Mouse (Mus musculus) neural tube, embryonic 11.5 days (tissue): ENCODE data around the gene Msmo1. TPM values are rescaled to one million over a fixed set of nuclear protein-coding genes. Genes with fewer than 3 reads are reported as not detected.
A peak's percentile ranks its signal among the peaks of the same experiment; 100 is the strongest.

Experiments used
- ATAC-seq: fragments of 200-750 bp; cut with Nextera tagmentation; 2 replicates; pipeline ENCODE4 v1.8.0; 2017; ENCODE audit warnings: moderate number of reproducible peaks, mild to moderate bottlenecking, moderate TSS enrichment, moderate library complexity; ENCODE audit not compliant: insufficient read depth, low FRiP score, low TSS enrichment
- DNase-seq: peaks from one replicate; pipeline ENCODE4 v3.0.0-alpha.2; 2015; ENCODE audit warnings: low spot score
- H3K27ac ChIP-seq: fragments of 300-500 bp; sonication (generic); 2 replicates; pipeline ENCODE4 v1.5.1; 2014; ENCODE audit warnings: low read depth, mild to moderate bottlenecking, low read length
- H3K27me3 ChIP-seq: fragments of 300-500 bp; sonication (generic); 2 replicates; pipeline ENCODE4 v1.6.1; 2014; ENCODE audit warnings: mild to moderate bottlenecking, low read length, mixed read lengths; ENCODE audit not compliant: control insufficient read depth, insufficient read depth
- H3K36me3 ChIP-seq: fragments of 300-500 bp; sonication (generic); 2 replicates; pipeline ENCODE4 v1.6.1; 2014; ENCODE audit warnings: mild to moderate bottlenecking, low read length, moderate library complexity, mixed read lengths; ENCODE audit not compliant: control insufficient read depth, insufficient read depth
- H3K4me1 ChIP-seq: fragments of 300-500 bp; sonication (generic); 2 replicates; pipeline ENCODE4 v1.6.1; 2014; ENCODE audit warnings: low read length, mixed read lengths; ENCODE audit not compliant: control insufficient read depth, insufficient read depth
- H3K4me2 ChIP-seq: fragments of 300-500 bp; sonication (generic); 2 replicates; pipeline ENCODE4 v1.6.1; 2014; ENCODE audit warnings: low read depth, mild to moderate bottlenecking, moderate library complexity
- H3K4me3 ChIP-seq: fragments of 300-500 bp; sonication (generic); 2 replicates; pipeline ENCODE4 v1.5.1; 2014; ENCODE audit warnings: low read depth, low read length
- H3K9ac ChIP-seq: fragments of 300-500 bp; sonication (generic); 2 replicates; pipeline ENCODE4 v1.6.1; 2014; ENCODE audit warnings: mild to moderate bottlenecking, low read length
- H3K9me3 ChIP-seq: fragments of 300-500 bp; sonication (generic); 2 replicates; pipeline ENCODE4 v1.6.1; 2016; ENCODE audit warnings: low read length; ENCODE audit not compliant: control insufficient read depth
- WGBS: fragments of 180-500 bp; shearing (Covaris S2); extraction: QIAGEN DNeasy Blood & Tissue Kit; methylation state at CpG from one replicate; pipeline ENCODE4 v1.1.7; 2014; 5-methylcytosine and 5-hydroxymethylcytosine counted together
- polyA plus RNA-seq: library from polyadenylated mRNA; unstranded; fragments of >200 nt; fragmentation: Nextera tagmentation; extraction: Ambion mirVana; gene quantifications from 2 replicates; pipeline ENCODE4 v1.2.1, GENCODE M21; 2014

Msmo1 gene
- 186 and 195 TPM in 2 replicates for polyA plus RNA-seq

DNA sequence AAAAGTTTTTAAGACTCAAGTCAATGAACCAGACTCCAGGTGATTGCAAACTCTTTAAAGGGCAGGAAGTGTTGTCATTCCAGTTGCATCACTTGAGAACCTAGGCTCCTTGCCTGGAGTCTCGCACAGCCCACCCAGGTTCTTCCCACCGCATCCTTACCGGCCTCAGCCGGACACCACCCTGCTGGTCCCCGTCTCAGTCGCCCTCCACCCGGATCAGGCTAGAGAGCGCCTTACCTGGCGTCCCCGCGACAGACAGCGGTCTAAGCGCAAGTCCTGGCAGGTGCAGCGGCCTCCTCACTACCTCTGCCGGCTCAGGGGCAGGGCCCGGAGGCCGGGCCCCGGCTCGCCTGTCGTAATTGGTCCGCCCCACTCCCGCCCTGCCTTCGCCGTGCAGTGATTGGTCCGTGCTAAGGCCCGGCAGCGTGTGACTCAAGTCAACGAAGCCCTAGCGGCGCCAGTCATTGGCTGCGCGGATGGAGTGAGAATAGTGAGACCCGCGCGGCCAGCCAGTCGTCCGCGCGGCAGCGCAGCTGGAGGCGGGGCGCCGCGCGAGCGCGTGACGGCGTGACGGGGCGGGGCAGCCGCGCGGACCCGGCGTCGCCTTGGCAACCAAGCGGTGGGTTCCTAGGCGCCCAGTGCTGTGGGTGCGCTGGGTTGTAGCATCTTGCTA is at the start of gene Msmo1:
Gene Msmo1 (minus strand): TSS at position 522 of the 673 bp plus-strand sequence.
- peaks cover 7% of the 10 kb centered on the region; the same call in 1 of the 2 replicates for H3K4me1 ChIP-seq
- peak within 1 kb of the TSS; percentile 68 for H3K4me3 ChIP-seq
- peak within 1 kb of the TSS; percentile 43 for H3K9ac ChIP-seq
- DNase-seq, result peak; percentile 98
- no peak within 1 kb of the TSS for H3K27ac ChIP-seq
- ATAC-seq, result peak; percentile 100
- no peaks in the 10 kb centered on the region for H3K9me3 ChIP-seq
- H3K4me2 ChIP-seq, result peak within 1 kb of the TSS; percentile 59
- H3K27me3 ChIP-seq, result no peaks in the 10 kb centered on the region
- under 1% methylated on average over 56 of the region's 60 CpGs for WGBS
- H3K36me3 ChIP-seq, result no peaks in the 10 kb centered on the region; the same call in 1 of the 2 replicates

DNA sequence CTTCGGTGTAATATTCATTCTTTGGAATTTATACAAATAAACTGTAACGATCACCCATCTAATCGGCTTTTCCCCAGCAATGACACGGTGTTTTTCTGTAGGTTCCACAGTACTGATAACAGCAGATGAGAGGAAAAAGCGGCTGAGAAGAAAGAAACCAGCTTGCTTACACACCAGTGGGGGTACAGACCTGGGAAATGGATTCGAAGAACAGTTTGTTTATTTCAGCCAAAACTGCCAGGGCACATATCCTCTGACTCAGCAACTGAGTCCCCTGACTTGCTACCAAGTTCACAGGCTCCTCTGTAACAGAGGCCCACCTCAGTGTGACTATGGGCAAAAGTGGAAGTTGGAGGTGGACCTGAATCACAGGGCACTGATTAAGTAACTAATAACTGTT is 48.4 kb upstream of the Msmo1 start:
- no peak overlapping the region for H3K4me2 ChIP-seq
- no peak overlapping the region for H3K9ac ChIP-seq
- H3K9me3 ChIP-seq, result no peaks in the 10 kb centered on the region
- no peak overlapping the region for H3K27ac ChIP-seq
- 95% methylated on average over 6 of the region's 6 CpGs for WGBS
- DNase-seq, result no peak
- H3K27me3 ChIP-seq, result no peaks in the 10 kb centered on the region
- H3K36me3 ChIP-seq, result no peaks in the 10 kb centered on the region
- H3K4me3 ChIP-seq, result no peak overlapping the region
- ATAC-seq, result no peak
- H3K4me1 ChIP-seq, result no peaks in the 10 kb centered on the region

DNA sequence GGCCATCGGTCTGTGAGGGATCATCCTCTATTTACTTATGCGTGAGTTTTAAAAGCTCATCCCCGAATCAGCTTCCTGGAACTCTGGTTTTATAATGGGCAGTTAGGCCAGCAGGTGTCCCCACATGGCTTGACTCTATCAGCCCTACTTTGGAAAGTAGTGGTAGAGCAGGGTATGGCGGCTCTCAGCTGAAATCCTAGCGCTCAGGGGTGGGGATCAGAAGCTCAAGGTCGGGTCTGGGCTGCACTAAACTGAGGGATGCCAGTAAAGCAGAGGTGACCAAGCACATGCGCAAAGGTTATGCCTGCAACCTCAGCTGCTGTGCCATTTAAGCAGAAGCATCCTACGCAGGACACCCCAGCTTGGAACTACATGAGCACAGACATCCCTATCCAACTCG is 44.3 kb upstream of the Msmo1 start:
- WGBS, result 63% methylated on average over 9 of the region's 9 CpGs
- Histone ChIP-seq H3K36me3 (no peaks in the 10 kb centered on the region), H3K4me3 (no peak overlapping the region), H3K9ac (no peak overlapping the region), H3K4me2 (no peak overlapping the region), H3K27me3 (no peaks in the 10 kb centered on the region), H3K9me3 (no peaks in the 10 kb centered on the region), H3K4me1 (no peaks in the 10 kb centered on the region), H3K27ac (no peak overlapping the region)
- ATAC-seq (peak; percentile 41; the same call in 1 of the 2 replicates), DNase-seq (peak; percentile 14)

DNA sequence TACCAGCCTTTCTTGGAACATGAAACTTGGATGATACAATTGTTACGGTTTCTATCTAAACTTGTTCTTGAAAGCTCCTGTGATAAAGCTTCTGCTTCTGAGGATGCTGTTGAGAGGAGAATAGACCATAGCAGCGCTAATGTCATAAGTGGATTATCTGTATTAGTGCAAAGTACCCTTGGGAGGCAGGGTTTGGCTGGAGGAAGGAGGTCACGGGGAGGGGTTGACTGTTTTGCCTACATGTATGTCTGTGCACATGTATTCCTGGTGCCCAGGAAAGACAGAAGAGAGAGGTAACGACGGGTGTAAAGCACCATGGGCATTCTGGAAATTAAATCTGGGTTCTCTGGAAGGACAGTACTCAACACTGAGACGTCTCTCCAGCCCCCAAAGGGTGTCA is 40.5 kb upstream of the Msmo1 start:
- ATAC-seq, result no peak
- Histone ChIP-seq H3K27me3 (no peaks in the 10 kb centered on the region), H3K4me2 (no peak overlapping the region), H3K4me1 (no peaks in the 10 kb centered on the region), H3K9me3 (no peaks in the 10 kb centered on the region), H3K27ac (no peak overlapping the region), H3K4me3 (no peak overlapping the region), H3K36me3 (no peaks in the 10 kb centered on the region), H3K9ac (no peak overlapping the region)
- WGBS, result 97% methylated on average over 6 of the region's 6 CpGs
- no peak for DNase-seq

DNA sequence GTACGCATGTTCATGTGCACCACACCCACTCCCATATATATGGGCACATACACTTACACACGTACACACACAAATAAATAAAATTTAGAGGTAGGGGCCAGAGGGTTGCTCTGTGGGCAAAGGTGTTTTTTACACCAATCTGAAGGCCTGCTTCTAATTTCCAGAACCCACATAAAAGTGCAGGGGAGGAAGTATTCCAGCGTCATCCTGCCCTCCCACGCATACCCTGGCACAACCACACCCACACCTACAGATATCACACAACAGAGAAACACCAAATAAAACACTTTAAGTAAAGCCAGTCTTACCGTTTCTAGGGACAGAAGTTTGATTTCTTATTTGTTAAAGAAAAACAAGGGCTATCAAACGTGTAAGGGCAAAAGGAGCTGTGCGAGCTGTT is 37.2 kb upstream of the Msmo1 start:
- H3K4me3 ChIP-seq, result no peak overlapping the region
- H3K9me3 ChIP-seq, result no peaks in the 10 kb centered on the region
- H3K4me2 ChIP-seq, result no peak overlapping the region
- H3K9ac ChIP-seq, result no peak overlapping the region
- DNase-seq (no peak), ATAC-seq (no peak)
- H3K27me3 ChIP-seq, result no peaks in the 10 kb centered on the region
- H3K27ac ChIP-seq, result no peak overlapping the region
- WGBS, result 95% methylated on average over 7 of the region's 7 CpGs
- no peaks in the 10 kb centered on the region for H3K4me1 ChIP-seq
- no peaks in the 10 kb centered on the region for H3K36me3 ChIP-seq

DNA sequence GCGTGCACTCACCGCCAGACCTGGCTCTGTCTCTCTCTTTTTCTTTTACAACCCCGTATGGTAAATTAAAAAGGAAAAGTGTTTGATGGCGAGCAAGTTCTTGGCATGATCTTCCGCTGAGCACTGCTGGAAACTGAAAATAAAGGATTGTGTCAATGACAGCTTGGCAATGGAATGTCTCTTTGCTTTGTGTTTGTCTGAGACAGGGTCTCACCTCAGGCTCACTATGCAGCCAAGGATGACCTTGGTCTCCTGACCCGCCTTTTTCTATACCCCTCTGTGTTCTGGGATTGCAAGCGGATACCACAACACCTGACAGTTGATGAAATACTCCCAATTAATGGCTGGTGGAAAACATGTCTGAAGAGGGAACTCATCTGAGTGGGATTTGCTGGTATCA is 36.0 kb upstream of the Msmo1 start:
- Histone ChIP-seq H3K4me1 (no peaks in the 10 kb centered on the region), H3K4me3 (no peak overlapping the region), H3K4me2 (no peak overlapping the region), H3K9ac (no peak overlapping the region), H3K9me3 (no peaks in the 10 kb centered on the region), H3K27ac (no peak overlapping the region), H3K27me3 (no peaks in the 10 kb centered on the region), H3K36me3 (no peaks in the 10 kb centered on the region)
- DNase-seq (no peak), ATAC-seq (no peak)
- 83% methylated on average over 7 of the region's 7 CpGs for WGBS

DNA sequence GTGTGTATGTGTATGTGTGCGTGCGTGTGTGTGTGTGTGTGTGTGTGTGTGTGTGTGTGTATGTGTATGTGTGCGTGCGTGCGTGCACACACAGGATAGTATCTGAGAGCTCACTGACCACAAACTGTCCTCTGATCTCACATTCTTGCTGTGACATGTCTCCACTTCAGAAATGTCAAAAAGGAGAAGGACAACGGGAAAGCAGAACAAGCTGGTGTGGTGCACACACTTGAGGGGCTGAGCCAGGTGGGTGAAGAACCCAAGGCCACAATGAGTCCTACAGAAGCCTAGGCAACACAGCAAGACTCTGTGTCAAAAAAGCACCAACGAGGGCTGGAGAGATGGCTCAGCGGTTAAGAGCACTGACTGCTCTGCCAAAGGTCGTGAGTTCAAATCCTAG is 35.1 kb upstream of the Msmo1 start:
- DNase-seq (no peak), ATAC-seq (no peak)
- Histone ChIP-seq H3K9me3 (no peaks in the 10 kb centered on the region), H3K4me1 (no peaks in the 10 kb centered on the region), H3K27ac (no peak overlapping the region), H3K36me3 (no peaks in the 10 kb centered on the region), H3K4me3 (no peak overlapping the region), H3K27me3 (no peaks in the 10 kb centered on the region), H3K4me2 (no peak overlapping the region), H3K9ac (no peak overlapping the region)
- 86% methylated on average over 9 of the region's 9 CpGs for WGBS

DNA sequence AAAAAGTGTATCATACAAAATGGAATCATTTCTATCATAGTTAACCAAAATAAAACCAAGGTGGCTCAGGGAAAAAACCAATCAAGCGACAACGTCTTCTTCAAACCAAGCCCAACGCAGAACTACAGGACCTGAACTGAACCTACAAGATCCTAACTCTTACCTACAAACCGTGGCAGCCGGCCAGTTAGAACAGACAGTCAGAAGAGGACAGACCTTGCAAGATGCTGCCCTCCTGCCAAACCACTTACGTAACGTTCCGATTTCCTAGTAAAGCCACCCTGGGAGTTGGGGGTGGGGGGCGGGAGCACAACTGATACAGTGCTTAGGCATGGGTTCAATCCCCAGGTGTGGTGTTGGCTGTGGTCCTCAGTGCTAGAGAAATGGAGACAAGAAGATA is 33.5 kb upstream of the Msmo1 start:
- Histone ChIP-seq H3K4me2 (no peak overlapping the region), H3K9me3 (no peaks in the 10 kb centered on the region), H3K4me1 (no peaks in the 10 kb centered on the region), H3K4me3 (no peak overlapping the region), H3K36me3 (no peaks in the 10 kb centered on the region), H3K27me3 (no peaks in the 10 kb centered on the region), H3K9ac (no peak overlapping the region), H3K27ac (no peak overlapping the region)
- DNase-seq, result no peak
- ATAC-seq, result no peak
- 94% methylated on average over 9 of the region's 9 CpGs for WGBS

DNA sequence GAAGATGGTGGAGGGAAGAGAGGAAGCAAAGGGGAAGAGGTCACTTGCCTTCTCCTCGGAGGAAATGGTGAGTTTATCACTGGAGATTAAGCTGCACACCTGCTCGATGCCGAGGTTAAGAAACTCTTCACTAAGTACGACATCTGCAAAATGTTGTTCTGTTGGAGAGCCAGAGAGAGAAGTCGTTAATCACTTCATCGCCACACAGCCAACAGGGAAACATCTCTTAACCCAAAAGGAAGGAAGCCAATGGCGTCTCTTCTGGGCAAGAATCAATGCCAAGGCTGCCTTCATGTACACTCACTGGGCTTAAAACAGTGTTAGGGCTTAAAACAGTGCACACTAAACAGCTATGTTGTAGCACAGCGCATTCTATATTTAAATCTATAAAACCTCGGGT is 30.5 kb upstream of the Msmo1 start:
- Histone ChIP-seq H3K9me3 (no peaks in the 10 kb centered on the region), H3K4me1 (no peaks in the 10 kb centered on the region), H3K36me3 (no peaks in the 10 kb centered on the region), H3K9ac (no peak overlapping the region), H3K4me2 (no peak overlapping the region), H3K27me3 (no peaks in the 10 kb centered on the region), H3K4me3 (no peak overlapping the region), H3K27ac (no peak overlapping the region)
- ATAC-seq (no peak), DNase-seq (no peak)
- whole genome bisulfite sequencing, result 78% methylated on average over 9 of the region's 9 CpGs
